Mouse (Mus musculus): ENCODE results near the gene Snx15. TPM values are rescaled to one million over a fixed set of nuclear protein-coding genes. Genes with fewer than 3 reads are reported as not detected.
A peak's percentile ranks its signal among the peaks of the same experiment; 100 is the strongest.

The Snx15 gene
- polyA plus RNA-seq, 1 experiment from 2014 or later: 72.8 TPM

DNA sequence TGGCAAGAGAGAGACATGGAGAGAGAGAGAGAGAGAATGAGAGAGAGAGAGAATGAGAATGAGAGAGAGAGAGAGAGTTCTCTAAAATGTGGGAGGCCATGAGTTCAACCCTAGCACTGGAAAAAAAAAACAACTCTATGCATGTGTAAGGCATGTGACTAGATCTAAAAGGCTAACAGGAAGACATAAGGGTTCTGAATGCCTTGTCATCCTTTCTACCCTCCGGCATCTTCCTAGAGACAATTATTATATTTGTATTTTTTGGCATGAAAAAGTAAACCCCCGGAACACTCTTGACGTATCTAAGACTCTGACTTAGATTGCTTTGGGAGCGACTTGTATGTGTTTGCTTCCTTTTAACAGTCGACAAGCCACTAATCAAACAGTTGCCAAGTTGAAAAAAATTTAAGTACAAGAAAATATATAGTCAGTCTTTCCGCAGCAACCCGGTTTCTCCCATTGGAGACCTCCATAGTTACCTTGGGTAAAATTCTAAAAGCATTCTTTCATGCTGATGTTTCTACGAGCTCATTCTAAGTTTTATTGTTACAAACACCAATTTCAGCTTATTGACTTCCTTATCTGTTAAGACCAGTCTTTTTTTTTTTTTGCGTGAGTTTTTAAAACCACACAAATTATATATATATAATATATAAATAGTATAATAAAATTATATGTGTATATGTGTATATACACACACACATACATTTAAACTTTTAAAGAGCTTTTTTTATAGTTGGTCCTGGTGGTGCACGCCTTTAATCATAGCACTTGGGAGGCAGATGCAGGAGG, 1.1 kb downstream of the Snx15 start:
- H3K9ac ChIP-seq (replicated peaks; ENCODE audit: low read depth, low read length): no peak overlapping the region

DNA sequence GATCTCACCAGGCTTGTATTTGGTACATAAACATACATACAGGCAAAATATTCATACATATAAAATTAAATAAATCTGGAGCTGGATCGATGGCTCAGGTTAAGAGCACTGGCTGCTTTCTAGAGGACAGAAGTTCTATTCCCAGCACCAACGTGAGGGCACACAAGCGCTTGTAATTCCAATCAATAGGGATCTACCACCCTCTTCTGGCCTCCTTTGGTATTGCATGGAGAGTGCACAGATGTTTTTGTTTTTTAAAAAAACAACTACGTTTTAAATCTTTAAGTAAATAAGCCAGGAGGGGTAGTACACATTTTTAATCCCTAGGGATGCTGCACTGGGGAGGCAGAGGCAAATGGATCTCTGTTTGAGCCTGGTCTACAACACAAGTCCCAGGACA, 1.8 kb downstream of the Snx15 start:
- Histone ChIP-seq H3K9ac (replicated peaks; ENCODE audit: low read depth, low read length) (no peak overlapping the region), H3K4me3 (ENCODE audit: low read depth, low read length) (no peak overlapping the region), H3K4me1 (ENCODE audit: control insufficient read depth, insufficient read depth, low read length) (peaks cover 3% of the 10 kb centered on the region; the same call in 1 of the 2 replicates), H3K27ac (ENCODE audit: low read depth, low read length) (no peak overlapping the region), H3K27me3 (ENCODE audit: control insufficient read depth, insufficient read depth, low read length) (no peaks in the 10 kb centered on the region), H3K36me3 (ENCODE audit: control insufficient read depth, insufficient read depth, low read length) (no peaks in the 10 kb centered on the region), H3K4me2 (ENCODE audit: low read depth, low read length) (no peak overlapping the region), H3K9me3 (ENCODE audit: control insufficient read depth, low read length) (no peaks in the 10 kb centered on the region)
- no peak for ATAC-seq (ENCODE audit: low read depth)
- 23% methylated on average over 4 of the region's 4 CpGs for WGBS

More for the DNA sequence above, 1.1 kb downstream of the Snx15 start:
- no peak for ATAC-seq (ENCODE audit: low read depth)
- Histone ChIP-seq H3K27ac (ENCODE audit: low read depth, low read length) (no peak overlapping the region), H3K4me1 (ENCODE audit: control insufficient read depth, insufficient read depth, low read length) (peaks cover 3% of the 10 kb centered on the region; the same call in 1 of the 2 replicates), H3K9me3 (ENCODE audit: control insufficient read depth, low read length) (no peaks in the 10 kb centered on the region), H3K4me3 (ENCODE audit: low read depth, low read length) (peak overlapping the region; percentile 48), H3K36me3 (ENCODE audit: control insufficient read depth, insufficient read depth, low read length) (no peaks in the 10 kb centered on the region), H3K27me3 (ENCODE audit: control insufficient read depth, insufficient read depth, low read length) (no peaks in the 10 kb centered on the region), H3K4me2 (ENCODE audit: low read depth, low read length) (peak overlapping the region; percentile 45)
- WGBS: 72% methylated on average over 10 of the region's 10 CpGs

- Histone ChIP-seq H3K27ac (ENCODE audit: low read depth, low read length) (no peak overlapping the region), H3K9ac (replicated peaks; ENCODE audit: low read depth, low read length) (no peak overlapping the region), H3K4me3 (ENCODE audit: low read depth, low read length) (no peak overlapping the region), H3K4me1 (ENCODE audit: control insufficient read depth, insufficient read depth, low read length) (peaks cover 3% of the 10 kb centered on the region; the same call in 1 of the 2 replicates), H3K36me3 (ENCODE audit: control insufficient read depth, insufficient read depth, low read length) (no peaks in the 10 kb centered on the region), H3K9me3 (ENCODE audit: control insufficient read depth, low read length) (no peaks in the 10 kb centered on the region), H3K27me3 (ENCODE audit: control insufficient read depth, insufficient read depth, low read length) (no peaks in the 10 kb centered on the region), H3K4me2 (ENCODE audit: low read depth, low read length) (no peak overlapping the region)
- 91% methylated on average over 2 of the region's 2 CpGs for WGBS
- ATAC-seq (ENCODE audit: low read depth): no peak
Measured at GRCm38 (mm10) chr19:6124898-6125297, 3.2 kb downstream of the Snx15 start.

- H3K36me3 ChIP-seq (ENCODE audit: control insufficient read depth, insufficient read depth, low read length): no peaks in the 10 kb centered on the region
- no peak overlapping the region for H3K27ac ChIP-seq (ENCODE audit: low read depth, low read length)
- H3K4me2 ChIP-seq (ENCODE audit: low read depth, low read length): no peak overlapping the region
- ATAC-seq (ENCODE audit: low read depth): no peak
- no peaks in the 10 kb centered on the region for H3K27me3 ChIP-seq (ENCODE audit: control insufficient read depth, insufficient read depth, low read length)
- H3K4me1 ChIP-seq (ENCODE audit: control insufficient read depth, insufficient read depth, low read length): peaks cover under 1% of the 10 kb centered on the region; the same call in 1 of the 2 replicates
- no peak overlapping the region for H3K4me3 ChIP-seq (ENCODE audit: low read depth, low read length)
- WGBS: 62% methylated on average over 8 of the region's 8 CpGs
- no peaks in the 10 kb centered on the region for H3K9me3 ChIP-seq (ENCODE audit: control insufficient read depth, low read length)
- H3K9ac ChIP-seq (replicated peaks; ENCODE audit: low read depth, low read length): no peak overlapping the region
Measured at GRCm38 (mm10) chr19:6123330-6123729, 4.8 kb downstream of the Snx15 start.

DNA sequence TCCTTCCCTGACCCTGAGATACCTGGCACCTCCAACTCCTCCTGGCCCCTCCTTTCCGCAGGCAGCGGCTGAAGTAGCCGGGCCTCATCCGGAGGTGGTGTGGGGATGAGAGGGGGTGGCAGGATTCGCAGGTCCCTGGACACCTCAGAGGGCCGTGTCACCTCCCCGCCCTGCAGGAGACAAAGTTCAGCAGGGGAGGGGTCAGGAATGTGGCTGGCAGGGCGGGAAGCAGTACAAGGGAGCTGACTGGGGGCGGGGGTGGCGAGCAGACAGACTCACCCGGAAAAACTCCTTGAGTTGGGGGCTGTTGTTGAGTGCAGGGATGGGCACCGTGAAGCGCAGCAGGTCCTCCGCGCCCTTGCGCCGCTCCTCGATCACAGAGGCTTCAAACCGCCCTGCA, 6.3 kb downstream of the Snx15 start:
- Histone ChIP-seq H3K9ac (replicated peaks; ENCODE audit: low read depth, low read length) (no peak overlapping the region), H3K4me2 (ENCODE audit: low read depth, low read length) (no peak overlapping the region), H3K9me3 (ENCODE audit: control insufficient read depth, low read length) (no peaks in the 10 kb centered on the region), H3K27me3 (ENCODE audit: control insufficient read depth, insufficient read depth, low read length) (no peaks in the 10 kb centered on the region), H3K4me3 (ENCODE audit: low read depth, low read length) (no peak overlapping the region), H3K36me3 (ENCODE audit: control insufficient read depth, insufficient read depth, low read length) (no peaks in the 10 kb centered on the region), H3K4me1 (ENCODE audit: control insufficient read depth, insufficient read depth, low read length) (peaks cover 9% of the 10 kb centered on the region), H3K27ac (ENCODE audit: low read depth, low read length) (no peak overlapping the region)
- 38% methylated on average over 18 of the region's 19 CpGs for WGBS
- ATAC-seq (ENCODE audit: low read depth): no peak

- peak overlapping the region; percentile 84 for H3K9ac ChIP-seq (replicated peaks; ENCODE audit: low read depth, low read length)
- peak overlapping the region; percentile 89 for H3K4me2 ChIP-seq (ENCODE audit: low read depth, low read length)
- H3K4me1 ChIP-seq (ENCODE audit: control insufficient read depth, insufficient read depth, low read length): peaks cover 11% of the 10 kb centered on the region
- peaks cover 23% of the 10 kb centered on the region for H3K36me3 ChIP-seq (ENCODE audit: control insufficient read depth, insufficient read depth, low read length)
- ATAC-seq (ENCODE audit: low read depth): peak; percentile 47
- H3K4me3 ChIP-seq (ENCODE audit: low read depth, low read length): peak overlapping the region; percentile 88
- H3K9me3 ChIP-seq (ENCODE audit: control insufficient read depth, low read length): no peaks in the 10 kb centered on the region
- no peaks in the 10 kb centered on the region for H3K27me3 ChIP-seq (ENCODE audit: control insufficient read depth, insufficient read depth, low read length)
- WGBS: 1% methylated on average over 8 of the region's 8 CpGs
- H3K27ac ChIP-seq (ENCODE audit: low read depth, low read length): peak overlapping the region; percentile 90
Measured at GRCm38 (mm10) chr19:6118677-6119185, 9.4 kb downstream of the Snx15 start.

- no peaks in the 10 kb centered on the region for H3K9me3 ChIP-seq (ENCODE audit: control insufficient read depth, low read length)
- H3K4me2 ChIP-seq (ENCODE audit: low read depth, low read length): peak within 1 kb of the TSS; percentile 89
- WGBS: 0% methylated on average over 77 of the region's 77 CpGs
- peak within 1 kb of the TSS; percentile 84 for H3K9ac ChIP-seq (replicated peaks; ENCODE audit: low read depth, low read length)
- peak within 1 kb of the TSS; percentile 90 for H3K27ac ChIP-seq (ENCODE audit: low read depth, low read length)
- H3K36me3 ChIP-seq (ENCODE audit: control insufficient read depth, insufficient read depth, low read length): peaks cover 23% of the 10 kb centered on the region
- ATAC-seq (ENCODE audit: low read depth): peak; percentile 91
- H3K4me3 ChIP-seq (ENCODE audit: low read depth, low read length): peak within 1 kb of the TSS; percentile 88
- peaks cover 11% of the 10 kb centered on the region for H3K4me1 ChIP-seq (ENCODE audit: control insufficient read depth, insufficient read depth, low read length)
- no peaks in the 10 kb centered on the region for H3K27me3 ChIP-seq (ENCODE audit: control insufficient read depth, insufficient read depth, low read length)
Measured at GRCm38 (mm10) chr19:6117986-6118676, 10.0 kb downstream of the Snx15 start, which contains the start of gene Sac3d1. Sac3d1 (minus strand) TSS chr19:6118650.

DNA sequence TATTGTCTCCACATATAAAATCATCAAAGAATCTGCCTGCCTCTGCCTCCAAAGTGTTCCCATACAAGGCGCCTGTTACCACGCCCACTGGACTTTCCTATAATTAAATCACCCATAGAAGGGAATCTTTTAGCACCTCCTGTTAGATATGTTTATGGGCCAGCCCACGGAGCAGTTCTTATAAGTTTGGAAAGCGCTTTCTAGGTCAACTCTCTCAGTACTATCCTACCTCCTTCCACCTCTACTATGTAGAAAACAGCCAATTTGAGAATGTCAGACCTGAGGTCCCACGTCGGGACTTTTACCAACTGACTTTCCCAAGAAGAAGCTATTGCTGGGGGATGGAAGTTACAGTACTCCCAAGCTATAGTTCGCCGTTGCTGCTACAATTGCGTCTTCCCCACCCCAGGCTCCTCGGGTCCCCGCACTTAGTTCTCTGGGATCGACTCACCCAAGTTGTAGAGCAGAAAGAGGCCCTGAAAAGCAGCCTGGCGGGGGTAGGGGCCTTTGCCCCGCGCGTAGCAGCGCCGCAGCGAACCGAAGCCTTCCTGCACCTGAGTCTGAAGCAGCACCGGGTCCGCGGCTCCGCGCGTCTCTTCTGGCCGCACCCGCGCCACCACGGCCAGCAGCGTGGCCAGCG, 10.6 kb downstream of the Snx15 start:
- H3K27ac ChIP-seq (ENCODE audit: low read depth, low read length): peak overlapping the region; percentile 90
- peak overlapping the region; percentile 89 for H3K4me2 ChIP-seq (ENCODE audit: low read depth, low read length)
- peak overlapping the region; percentile 88 for H3K4me3 ChIP-seq (ENCODE audit: low read depth, low read length)
- H3K9me3 ChIP-seq (ENCODE audit: control insufficient read depth, low read length): no peaks in the 10 kb centered on the region
- H3K27me3 ChIP-seq (ENCODE audit: control insufficient read depth, insufficient read depth, low read length): no peaks in the 10 kb centered on the region
- peaks cover 23% of the 10 kb centered on the region for H3K36me3 ChIP-seq (ENCODE audit: control insufficient read depth, insufficient read depth, low read length)
- H3K9ac ChIP-seq (replicated peaks; ENCODE audit: low read depth, low read length): peak overlapping the region; percentile 84
- WGBS: 4% methylated on average over 32 of the region's 32 CpGs
- ATAC-seq (ENCODE audit: low read depth): no peak
- H3K4me1 ChIP-seq (ENCODE audit: control insufficient read depth, insufficient read depth, low read length): peaks cover 11% of the 10 kb centered on the region
